Mouse (Mus musculus) CD4-positive, CD25-positive, alpha-beta regulatory T cell, adult 4 months (primary cell): ENCODE data around the gene Acot6. TPM values are rescaled to one million over a fixed set of nuclear protein-coding genes. Genes with fewer than 3 reads are reported as not detected.

Source experiments
- ATAC-seq: one replicate; pipeline ENCODE4 v1.8.0; 2017
- polyA plus RNA-seq, 2 experiments: library from polyadenylated mRNA; unstranded; fragments of 100-300 nt; shearing (Covaris generic); gene quantifications; one replicate each; pipeline ENCODE4 v1.2.1; 2017

The Acot6 gene
- polyA plus RNA-seq, 2 experiments from 2014 or later = 0.77 to 1.0 TPM

DNA sequence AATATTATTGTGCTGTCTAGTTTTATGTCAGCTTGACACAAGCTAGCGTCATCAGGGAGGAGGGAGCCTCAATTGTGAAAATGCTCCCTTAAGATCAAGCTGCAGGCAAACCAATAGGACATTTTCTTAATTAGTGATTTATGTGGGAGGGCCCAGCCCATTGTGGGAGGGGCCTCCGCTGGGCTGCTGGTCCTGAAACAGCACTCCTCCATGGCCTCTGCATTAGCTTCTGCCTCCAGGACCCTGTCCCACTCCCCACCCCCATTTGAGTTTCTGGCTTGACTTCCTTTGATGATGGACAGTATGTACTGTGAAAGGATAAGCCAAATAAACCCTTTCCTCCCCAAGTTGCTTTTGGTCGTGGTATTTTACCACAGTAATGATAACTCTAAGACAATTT lies 6.6 kb downstream of the Acot6 start:
- ATAC-seq = no peak

DNA sequence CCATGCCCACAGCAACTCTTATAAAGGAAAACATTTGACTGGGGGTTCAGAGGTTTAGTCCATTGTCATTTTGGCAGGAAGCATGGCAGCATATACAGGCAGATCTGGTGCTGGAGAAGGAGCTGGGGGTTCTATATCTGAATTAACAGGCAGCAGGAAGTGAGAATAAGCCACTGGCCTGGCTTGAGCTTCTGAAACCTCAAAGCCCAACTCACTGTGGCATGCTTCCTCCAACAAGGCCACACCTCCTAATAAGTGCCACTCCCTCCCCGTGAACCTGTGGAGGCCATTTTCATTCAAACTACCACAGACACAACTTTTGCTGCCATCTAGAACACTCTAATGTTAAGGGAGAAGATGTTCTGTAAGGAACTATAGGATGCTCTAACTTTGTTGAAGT lies 7.2 kb downstream of the Acot6 start:
- no peak for ATAC-seq

DNA sequence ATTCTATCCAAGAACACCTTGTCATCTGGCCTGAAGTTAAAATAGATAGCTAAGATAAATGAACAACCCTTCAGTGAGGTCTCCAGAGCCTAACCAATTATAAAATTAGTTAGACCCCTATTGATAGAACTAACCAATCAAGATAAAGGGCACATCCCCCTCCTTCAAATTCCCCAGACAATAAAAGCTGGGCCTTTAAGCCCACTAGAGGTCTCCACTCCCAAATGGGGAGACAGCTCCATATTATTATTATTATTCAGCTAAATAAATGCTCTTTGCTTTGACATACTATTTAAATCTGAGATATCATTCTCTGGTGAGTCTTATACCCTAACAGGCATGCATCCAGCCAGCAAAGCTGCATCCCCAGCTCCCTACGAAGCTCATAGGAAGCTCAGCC lies 9.5 kb downstream of the Acot6 start:
- no peak for ATAC-seq

DNA sequence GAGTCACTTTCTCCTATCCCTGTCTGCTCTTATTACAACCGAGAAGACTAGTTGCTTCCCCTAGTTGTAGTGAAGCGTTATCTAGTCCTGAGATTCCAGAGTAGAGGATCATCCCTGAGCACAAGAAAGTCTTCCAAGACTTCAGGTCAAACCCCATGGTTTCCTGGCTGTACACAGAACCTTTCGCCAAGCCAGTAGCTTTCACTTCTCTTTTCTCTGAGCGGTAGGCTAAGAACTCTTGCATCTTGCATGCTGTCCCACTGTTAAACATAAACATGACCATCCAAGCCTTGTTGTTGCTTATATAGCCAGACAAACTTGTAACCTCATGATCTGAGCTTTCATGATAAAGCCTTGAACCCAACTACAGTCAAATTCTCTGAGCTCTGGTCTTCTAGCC lies 10.4 kb downstream of the Acot6 start:
- no peak for ATAC-seq

DNA sequence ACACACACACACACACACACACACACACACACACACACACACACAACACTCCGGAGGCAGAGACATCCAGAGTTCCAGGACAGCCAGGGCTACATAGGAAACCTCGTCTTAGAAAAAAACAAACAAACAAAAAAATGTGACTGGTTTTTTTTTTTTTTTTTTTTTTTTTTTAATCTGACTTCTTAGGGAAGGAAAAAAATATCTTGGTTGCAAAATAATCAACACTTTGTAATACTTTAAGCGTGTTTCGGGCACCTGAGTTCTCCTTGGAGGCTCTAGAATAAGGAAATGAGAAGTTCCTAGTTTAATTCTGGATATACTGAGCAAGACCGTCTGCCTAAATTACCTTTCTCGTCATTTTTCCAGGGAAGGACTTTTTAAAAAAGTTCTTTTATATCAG lies 13.2 kb downstream of the Acot6 start:
- ATAC-seq = no peak

DNA sequence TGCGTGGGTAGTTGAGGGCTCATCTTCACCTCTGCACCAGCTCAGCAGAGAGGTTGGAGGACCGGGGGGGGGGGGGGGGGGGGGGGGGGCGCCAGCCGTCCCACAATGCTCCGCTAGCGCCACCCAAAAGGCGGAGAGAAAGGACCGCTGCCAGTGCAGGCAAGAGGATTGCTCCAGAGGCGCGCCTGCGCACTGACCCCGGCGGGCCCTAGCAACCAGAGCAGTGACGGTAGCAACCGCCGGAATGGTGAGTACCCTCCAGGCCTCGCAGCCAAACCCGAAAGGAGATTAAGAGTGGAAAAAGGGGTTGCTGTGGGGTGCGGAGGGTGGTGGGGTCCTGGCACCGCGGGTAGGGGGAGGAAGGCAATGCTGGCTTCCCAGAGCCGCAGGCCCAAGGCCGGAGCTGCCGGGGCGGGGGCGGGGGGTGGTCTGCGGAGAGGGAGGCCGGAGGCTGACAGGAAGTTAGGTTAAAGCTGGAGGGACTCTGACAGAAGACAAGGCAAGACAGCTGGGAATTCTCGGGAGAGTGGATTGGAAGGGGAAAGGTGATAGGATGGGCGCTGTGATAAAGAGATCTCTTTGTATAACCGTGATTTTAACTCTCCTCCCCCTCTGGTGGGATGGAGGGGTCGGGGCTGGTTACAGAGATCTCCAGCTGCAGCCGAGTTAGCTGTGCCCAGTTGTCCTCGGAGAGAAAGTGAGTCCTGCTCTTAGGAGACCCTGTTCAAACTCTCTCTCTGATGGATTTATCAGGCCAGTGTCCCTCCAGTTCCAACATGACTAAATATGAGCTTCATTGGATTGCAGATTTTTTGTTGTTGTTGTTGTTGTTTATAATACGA lies 13.9 kb downstream of the Acot6 start, which contains the start of gene Dnal1:
Gene Dnal1 (plus strand): TSS at position 214 of the 842 bp plus-strand sequence.
- peak; percentile 98 for ATAC-seq

DNA sequence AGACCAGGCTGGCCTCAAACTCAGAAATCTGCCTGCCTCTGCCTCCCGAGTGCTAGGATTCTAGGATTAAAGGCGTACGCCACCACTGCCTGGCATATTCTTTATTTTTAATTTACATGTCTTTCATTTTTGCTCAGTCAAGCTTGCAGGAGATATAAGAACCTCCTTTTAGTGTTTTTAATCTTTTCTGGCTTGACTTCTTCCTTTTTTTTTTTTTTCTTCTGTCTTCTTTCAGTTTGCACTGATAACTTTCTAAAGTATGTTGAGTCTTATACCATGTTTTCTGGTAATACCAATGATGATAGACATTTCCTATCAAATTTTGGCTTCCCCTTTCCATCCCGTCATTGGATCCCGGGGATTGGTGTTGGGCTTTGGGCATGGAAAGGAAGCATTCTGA lies 19.1 kb downstream of the Acot6 start:
- no peak for ATAC-seq

DNA sequence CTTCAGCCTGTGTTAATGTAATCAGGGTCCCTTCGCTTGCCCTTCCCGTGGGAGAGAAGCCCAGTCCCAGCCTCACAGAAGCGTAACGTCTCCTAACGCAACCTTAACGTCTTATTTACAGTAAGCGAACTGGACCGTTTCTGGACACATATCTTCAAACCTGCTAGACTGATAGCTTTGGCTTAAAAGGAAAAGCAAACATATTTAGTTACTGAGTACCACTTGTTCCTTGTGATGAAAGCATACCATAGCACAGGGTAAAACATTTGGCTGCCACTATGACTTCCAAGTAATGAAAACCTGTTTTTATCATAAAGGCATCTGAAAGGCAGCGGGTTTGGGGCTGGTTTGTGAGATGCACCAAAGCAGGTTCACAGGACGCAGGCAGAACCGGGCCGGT lies 25.4 kb downstream of the Acot6 start:
- ATAC-seq = no peak

DNA sequence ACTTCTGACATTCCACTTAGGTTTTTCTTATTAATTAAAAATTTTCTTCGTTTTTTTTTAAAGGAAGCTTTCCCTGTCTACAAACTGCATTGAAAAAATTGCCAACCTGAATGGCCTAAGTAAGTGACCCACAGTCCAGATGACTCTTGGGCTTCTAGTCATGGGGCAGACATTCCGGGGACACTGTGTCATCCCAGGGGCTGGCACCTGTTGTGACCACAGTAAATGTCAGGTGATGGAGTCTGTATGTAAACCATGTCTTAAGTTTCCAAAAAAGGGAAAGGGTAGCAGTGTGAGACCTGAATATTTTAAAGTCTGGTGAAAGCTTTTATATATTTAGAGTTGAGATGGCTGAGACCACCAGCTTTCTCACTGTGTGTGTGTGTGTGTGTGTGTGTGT lies 26.4 kb downstream of the Acot6 start:
- no peak for ATAC-seq

DNA sequence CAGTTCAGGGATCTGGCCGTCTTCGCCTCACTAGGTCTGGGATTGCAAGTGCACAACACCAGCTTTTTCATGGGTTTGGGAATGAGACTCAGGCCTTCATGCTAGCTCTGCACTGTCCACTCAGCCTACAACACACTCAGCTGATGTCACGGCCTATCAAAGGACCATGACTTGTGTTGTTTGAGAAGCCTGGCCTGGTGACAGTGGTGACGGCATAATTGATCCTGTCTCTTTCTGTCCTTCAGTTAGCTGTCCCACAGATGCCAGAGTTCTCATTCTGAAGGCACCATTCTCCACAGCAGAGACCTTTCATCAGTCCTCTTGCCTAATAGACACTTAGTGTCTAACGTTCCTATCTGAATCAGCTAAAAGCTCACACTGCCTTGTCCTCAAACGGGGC lies 28.1 kb downstream of the Acot6 start:
- ATAC-seq = no peak

DNA sequence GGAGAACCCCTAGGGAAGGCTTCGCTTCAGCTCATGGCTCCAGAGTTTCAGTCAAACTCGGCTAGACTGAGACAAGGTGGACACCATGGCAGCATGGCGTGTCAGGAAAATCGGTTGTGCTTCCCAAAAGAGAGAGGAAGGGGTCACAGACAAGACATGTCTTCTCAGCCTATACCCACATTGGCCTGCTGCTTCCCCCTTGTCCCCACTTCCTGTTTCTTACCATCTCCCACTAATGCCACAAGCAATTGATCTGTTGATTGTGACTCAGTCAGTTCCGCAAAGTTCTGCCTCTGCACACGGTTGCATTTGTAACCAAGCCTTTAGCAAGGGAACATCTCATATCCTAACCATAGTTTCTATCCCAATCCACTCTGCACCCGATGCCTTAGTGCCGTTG lies 29.5 kb downstream of the Acot6 start:
- no peak for ATAC-seq

DNA sequence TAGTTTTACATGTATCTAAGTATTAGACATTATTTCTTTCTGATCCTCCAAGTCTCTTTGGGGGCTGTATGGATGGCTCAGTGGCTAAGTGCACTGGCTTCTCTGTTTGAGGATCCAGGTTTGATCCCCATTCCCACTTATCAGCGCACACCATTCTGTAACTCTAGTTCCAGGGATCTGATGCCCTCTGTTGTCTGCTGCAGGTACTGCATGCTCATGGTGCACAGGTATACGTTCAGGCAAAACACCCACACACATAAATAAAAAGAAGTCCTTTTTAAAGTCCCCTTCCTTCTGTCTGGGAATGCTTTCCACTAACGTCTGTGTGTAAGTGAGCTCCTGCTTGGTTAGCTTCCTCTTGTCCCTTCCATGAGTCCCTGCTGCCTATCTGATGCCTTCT lies 31.8 kb downstream of the Acot6 start:
- no peak for ATAC-seq

DNA sequence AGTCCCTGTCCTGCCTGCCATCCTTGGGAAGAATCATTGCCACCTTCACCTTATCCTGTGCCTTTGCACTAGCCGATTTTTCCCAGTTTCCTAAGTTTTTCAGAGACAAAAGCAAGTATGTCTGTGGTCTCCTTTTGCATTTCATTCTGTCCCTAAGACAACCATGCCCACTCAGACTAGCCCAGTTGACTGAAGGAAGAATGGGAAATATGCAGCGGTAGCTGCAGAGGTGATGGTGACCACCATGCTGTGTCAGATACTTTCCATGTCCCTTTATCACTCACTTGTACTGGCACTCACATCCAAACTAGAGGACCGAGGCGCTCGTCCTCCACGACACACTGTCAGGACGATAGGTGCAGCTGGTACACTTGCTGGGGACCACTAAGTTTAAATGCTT lies 36.7 kb downstream of the Acot6 start:
- no peak for ATAC-seq

DNA sequence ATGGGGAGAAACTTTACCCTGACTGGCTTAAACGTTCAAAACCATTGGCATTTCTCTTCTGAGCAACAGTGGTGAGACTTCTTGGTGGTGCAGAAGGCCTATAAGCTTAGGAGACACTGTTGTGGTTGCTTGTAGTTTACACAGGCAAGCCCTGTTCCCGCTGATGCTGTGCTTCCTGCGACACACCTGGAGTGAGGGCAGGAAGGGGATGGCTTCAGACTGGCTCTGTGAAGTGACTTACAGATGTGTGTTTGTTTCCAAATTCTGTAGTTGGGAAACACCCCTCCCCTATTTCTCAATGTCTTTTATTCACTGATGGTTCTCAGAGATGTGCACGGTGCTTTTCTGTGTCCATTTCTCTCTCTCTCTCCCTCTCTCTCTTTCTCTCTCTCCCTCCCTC lies 39.7 kb downstream of the Acot6 start:
- no peak for ATAC-seq

DNA sequence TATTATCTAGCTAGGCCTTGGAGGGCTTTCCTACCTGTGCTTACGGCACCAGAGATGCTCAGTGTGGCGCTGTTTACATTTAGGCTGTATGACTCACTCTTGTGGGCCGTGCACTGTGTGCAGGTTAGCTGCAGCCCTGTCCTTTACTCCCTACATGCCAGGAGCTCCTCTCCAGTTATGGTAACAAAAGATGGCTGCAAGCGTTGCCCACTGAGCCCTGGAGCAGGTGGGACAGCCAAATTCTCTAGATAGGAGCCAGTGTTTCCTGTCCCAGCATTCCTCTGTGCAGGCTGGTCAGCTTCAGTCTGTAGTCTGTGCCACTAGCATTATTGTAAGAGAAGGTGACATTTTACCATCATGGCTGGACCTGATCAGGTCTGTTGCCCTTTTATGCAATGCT lies 40.8 kb downstream of the Acot6 start:
- ATAC-seq = no peak

DNA sequence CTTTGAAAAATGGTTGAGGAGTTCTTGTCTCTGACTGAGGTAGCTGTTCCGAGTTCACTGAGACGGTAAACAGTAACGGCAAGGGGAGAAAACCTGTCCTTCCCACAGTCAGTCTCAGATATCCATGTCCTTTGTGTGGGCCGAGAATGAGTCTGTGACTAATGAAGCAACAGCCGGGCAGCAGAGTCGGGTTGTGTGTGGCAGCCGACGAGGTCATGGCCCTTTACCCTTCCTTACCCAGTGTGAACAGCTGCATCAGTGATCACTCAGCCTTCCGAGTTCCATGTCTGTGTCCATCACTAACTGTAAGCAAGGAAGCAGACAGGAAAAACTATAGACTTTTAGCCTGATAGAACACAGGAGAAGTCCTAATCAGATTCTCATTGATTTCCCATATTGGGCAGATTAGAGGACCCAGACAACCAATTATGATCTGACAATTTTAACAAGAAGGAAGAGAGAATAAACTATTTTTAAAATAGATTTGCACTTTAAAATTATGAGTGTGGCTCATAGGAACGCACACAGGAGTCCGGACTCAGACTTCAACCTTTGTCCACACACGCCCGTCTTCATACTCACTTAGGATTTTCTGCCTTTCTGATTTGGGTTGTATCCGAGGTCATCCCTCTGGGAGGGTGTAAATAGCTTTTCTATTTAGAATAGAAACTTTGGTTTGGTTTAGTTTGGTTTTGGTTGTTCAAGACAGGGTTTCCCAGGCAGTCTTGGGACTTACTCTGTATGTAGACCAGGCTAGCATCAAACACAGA lies 42.0 kb downstream of the Acot6 start:
- ATAC-seq = no peak

DNA sequence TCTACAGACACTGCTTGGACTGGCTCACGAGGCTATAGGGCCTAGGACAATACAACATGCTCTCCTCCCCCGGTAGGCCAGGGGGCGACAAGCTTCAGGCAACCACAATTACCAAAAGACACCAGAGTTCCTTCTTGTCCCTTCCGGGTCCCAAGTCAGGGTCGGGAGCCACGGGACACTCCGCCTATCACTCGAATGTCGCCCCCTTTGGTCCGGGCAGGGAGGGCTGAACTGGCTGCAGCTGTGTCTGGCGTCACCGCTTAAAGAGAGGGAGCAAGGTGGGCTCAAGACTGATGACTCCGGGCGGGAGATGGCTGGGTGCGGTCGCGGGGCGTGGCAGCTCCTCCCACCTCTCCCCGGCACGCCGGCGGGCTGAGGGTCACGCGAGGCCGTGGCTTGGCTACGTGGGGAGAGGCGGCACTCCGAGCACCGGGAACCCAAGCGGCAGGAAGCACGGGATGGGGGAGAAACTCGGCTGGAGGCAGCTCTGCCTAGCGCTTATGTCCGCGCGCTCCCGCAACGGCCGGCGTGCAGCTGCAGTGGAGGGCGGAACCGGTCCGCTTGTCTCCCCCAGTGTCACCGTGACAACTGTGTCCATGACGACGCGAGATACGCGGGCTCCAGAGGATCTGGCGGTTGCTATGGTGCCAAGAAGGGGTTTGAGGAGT lies 47.6 kb downstream of the Acot6 start, which contains the start of gene Pnma1:
Gene Pnma1 (minus strand): TSS at position 536 of the 668 bp plus-strand sequence.
- peak; percentile 67 for ATAC-seq

DNA sequence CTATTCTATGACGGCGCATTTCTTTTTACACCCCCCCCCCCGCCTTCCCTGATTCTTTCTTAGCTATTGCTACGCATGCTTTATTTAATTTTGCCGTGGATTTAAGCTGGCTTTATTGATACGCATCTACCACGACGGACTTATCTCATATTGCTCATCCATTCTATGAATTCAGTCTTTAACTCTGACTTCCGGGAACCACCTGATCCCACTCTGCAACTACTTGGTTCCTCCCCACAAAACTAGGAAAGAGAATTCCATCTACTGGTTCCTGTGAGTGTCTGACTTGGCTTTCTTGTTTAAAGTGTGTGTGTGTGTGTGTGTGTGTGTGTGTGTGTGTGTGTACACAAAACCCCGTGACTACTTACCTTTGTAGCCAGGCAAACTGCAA lies 48.2 kb downstream of the Acot6 start:
- no peak for ATAC-seq

DNA sequence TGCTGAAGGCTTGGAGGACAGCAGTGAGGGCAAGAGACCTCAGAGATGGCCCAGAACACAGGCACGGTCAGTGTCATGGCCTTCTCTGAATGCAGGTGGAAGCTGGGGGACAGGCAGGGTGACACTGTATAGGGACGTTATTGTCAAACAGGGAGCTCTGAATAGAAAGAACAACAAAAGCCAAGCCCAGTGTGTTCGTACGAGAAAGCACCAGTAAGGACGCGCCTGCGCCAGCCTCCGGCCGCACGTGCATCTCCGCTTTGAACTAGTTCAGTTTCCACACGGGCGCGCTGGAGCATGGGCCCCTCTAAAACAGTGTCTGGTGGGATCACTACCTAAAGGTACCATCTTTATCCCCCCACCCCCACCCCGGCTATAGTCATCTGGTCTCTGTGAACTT lies 49.5 kb downstream of the Acot6 start:
- no peak for ATAC-seq

DNA sequence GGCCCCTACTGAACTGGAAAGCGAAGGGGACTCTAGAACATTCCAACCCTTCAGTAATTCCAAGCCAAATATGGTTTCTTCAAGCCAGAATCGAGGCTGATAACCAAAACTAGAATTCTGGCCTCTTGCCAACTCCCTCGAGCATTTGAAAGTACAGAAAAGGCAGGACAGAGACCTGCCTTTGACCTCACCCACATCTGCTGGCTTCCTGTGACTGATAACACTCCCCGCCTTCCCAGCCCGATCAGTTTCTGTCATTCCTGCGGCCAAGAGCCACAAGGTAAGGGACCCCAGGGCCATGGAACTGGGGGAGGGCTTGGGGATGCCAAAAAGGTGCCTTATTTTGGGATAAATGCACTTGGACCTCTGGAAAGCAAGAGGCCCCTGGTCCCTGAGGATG lies 50.5 kb downstream of the Acot6 start:
- no peak for ATAC-seq

DNA sequence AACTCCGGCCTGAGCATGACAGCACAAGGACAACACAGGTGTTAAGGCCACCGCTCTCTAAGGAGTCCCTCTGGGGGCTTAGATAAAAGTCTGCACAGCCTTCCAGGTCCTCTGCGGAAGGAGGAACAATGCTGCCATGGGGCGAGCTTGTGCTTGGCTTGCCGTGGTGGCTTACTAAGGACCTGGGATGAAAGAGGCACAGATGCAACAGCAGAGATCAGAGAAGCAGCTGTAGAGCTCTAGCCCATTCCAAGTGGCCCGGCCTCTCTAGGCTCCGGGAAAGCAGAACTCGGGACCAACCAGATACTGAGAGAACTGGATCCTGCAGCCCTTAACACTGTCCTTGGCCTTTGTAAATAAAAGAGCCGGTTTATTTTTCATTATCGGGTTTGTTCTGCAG lies 51.5 kb downstream of the Acot6 start:
- no peak for ATAC-seq

DNA sequence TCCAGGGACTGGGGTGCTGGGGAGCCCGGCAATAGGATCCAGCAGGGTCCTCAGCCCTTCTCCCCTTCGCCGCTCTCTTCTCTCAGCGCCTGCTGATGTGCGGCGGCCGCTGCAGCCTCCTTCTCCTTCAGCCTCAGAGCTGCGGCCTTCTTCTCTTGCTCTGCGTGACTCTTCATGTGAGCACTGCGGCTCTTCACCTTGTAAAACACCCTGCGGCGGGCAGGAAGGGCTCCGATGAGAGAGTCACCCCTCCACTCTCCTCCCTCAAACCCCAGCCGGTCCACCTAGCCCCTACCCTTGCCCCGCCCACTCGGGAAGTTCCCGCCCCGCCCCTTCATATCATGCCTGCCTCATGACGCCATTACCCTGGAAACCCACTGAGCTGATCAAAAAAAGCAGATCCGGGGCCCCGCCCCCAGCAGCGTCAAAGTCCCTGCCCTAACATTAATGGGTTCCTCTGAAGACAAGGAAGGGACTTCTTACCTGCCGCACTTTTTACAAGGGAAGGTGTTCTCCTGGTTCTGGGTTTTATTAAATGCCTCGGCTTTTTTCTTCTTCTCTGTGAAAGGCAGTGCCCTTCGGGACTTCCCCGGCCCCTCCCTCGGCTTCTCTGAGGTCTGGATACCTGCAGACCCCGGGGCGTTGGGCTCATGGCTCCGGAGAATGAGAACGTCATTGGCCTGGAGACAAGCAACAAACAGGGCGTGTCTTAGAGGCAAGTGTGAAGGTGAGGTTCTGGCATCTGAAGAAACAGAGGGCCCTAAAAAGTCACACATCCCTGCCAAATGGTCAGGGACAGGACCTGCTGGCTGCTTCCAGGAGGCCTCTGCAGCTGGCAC lies 52.1 kb downstream of the Acot6 start:
- no peak for ATAC-seq

DNA sequence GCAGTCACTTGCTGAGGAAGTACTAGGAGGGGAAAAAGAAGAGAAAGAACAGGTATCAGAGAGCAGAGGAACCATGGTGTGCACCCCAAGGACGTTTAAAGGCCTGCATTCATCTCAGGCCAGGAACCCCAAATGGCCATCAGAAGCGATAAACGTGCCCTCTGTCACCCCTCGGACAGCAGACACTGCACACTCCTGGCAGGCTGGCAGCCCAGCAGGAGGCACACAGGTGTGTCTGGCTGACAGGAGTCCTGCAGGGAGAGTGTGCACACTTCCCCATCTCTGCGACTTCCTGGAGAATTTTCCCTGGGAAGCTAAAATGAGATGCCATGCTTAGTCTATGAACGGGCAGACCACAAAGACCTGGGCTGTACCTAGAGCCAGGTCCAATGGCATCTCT lies 53.0 kb downstream of the Acot6 start:
- ATAC-seq = no peak
